Mouse (Mus musculus) neutrophil, adult 83 days (primary cell): ENCODE measurements around the gene Hibadh. TPM values are rescaled to one million over a fixed set of nuclear protein-coding genes. Genes with fewer than 3 reads are reported as not detected.

Source experiments
- total RNA-seq, 2 experiments: library from RNA; stranded (reverse); gene quantifications; one replicate each; pipeline ENCODE4 v1.2.4; 2023

Gene Hibadh
- total RNA-seq, result 10 to 100 TPM; 20.1 to 21.5 TPM

GRCm38 (mm10) chr6:52640224-52640712 is at the start of gene Hibadh:
Gene Hibadh, minus strand, starts transcription at chr6:52640389.

Other genes starting within 250 kb of the Hibadh start
- 100 to 1,000 TPM; 172 to 184 TPM for gene Tax1bp1, start 73.3 kb upstream of the Hibadh start, total RNA-seq